Mouse (Mus musculus) Muller cell, postnatal 12 days (primary cell): ENCODE results near the gene Gdf10.

Source experiments
- DNase-seq: peaks from one replicate; pipeline ENCODE4 v3.0.0-alpha.2; 2015; ENCODE audit errors: inconsistent ontology term

The Gdf10 gene

GRCm38 (mm10) chr14:33923168-33924070 is at the start of gene Gdf10:
Gdf10 (plus strand) TSS chr14:33923587.
- peak; percentile 45 for DNase-seq

DNA sequence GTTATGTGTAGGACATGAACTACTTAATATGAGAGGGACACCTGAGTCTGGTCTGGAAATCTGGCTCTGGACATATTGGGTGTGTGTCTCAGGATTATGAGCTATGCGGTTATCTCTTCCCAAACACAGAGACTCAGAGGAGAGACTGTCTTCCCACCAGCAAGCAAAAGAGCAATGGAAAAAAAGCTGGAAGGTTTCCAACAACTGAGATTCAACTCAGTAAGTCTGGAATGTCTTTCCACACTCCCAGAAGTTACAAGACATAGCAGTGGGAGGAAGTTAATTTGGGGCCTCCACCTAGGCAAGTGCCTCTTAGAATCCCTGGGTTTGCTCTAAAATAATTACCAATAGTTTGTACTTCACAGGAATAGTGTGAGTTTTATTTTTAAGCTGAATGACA is 44.6 kb upstream of the Gdf10 start:
- no peak for DNase-seq

- DNase-seq = no peak
Observed at GRCm38 (mm10) chr14:33880236-33880635, 43.2 kb upstream of the Gdf10 start.

GRCm38 (mm10) chr14:33881471-33881870 is 41.9 kb upstream of the Gdf10 start:
- no peak for DNase-seq

DNA sequence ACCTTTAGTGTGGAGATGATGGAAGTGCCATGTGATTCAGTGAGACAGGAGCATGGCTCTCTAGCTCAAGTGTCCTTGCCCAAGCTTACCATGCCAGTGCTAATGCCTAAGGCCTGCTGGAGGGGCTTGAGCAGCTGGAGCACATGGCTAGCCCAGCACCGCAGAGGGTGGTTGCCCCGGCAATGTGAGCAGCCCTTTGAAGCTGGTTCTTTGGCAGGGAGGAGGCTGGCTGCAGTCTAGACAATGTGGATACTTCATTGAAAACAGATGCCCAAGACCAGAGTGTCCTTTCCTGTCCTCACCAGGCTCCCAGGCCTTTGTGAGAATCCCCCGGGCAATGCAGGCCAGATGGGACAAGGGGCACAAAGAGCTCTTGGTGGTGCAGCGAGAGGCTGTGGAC is 40.3 kb upstream of the Gdf10 start:
- no peak for DNase-seq

DNA sequence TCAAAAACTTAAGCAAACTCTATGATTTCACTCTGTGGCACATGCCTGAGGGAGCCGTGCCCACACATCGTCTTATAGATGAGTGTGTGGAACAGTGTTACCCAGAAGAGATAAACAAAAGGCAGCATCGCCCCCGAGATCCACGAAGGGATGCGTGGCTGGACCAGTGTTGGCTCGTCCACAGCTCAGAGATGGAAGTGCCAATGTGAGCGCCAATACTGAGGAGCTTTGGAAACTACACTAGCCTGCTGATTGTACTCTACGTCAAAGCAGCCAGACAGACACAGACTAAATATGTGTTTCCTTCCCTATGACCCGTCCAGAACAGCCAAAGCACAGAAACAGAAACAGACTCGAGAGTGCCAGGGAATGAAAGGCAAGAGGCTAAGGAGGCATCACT is 37.9 kb upstream of the Gdf10 start:
- no peak for DNase-seq

DNA sequence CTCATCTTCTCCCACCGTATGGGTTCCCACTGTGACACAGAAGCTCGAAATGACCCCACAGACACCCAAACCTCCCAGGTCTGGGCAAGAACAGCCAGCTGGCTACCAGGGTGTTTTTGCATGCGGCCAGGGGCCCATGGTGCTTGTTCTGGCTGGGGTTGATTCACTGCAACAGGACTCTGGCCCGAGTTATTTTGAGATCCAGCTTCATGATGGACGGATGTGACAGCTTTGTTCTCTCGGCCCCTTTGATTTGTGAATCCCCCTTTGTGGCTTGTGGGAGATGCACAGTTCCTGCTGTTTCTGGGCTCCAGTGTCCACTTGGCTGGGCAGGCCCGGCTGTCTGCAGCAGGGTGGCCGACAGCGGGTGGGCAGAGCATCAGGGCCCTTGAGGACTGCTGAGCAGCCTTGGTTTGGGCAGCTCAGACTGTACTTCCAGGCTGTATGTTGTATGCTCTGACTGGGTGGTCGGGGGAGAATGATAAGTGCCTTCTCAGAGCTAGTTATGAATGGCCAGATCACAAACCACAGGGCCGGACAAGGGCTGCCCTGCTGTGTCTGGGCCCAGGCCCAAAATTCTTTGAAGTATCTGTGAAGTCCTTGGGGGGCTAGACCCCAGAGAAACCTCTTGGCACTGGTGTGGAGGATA is 34.9 kb upstream of the Gdf10 start:
- DNase-seq = peak; percentile 14

- DNase-seq = no peak
Observed at GRCm38 (mm10) chr14:33889971-33890370, 33.4 kb upstream of the Gdf10 start.

- no peak for DNase-seq
Observed at GRCm38 (mm10) chr14:33891507-33891906, 31.9 kb upstream of the Gdf10 start.

DNA sequence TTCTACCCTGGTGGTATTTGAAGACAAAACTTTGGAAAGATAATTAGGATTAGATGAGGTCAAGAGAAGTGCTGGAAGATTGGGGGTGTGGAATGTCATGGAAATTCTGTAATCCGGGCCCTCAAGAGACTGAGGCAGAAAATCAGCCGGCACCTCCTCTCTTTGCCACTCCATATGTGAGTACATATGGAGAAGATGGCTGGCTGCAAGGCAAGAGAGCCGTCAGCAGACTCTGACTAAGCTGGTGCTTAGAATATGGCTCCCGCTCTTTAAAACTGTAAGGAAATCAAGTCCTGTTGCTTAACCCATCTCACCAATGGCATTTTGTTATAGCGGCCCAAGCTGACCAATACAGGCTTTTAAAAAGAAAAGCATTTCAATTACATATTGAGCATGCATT is 27.6 kb upstream of the Gdf10 start:
- no peak for DNase-seq

- peak; percentile 48 for DNase-seq
Observed at GRCm38 (mm10) chr14:33896628-33897300, 26.6 kb upstream of the Gdf10 start.

- peak; percentile 44 for DNase-seq
Observed at GRCm38 (mm10) chr14:33902783-33903182, 20.6 kb upstream of the Gdf10 start.

- DNase-seq = peak; percentile 45
Observed at GRCm38 (mm10) chr14:33903199-33903598, 20.2 kb upstream of the Gdf10 start.

GRCm38 (mm10) chr14:33904851-33905250 is 18.5 kb upstream of the Gdf10 start:
- peak; percentile 56 for DNase-seq

DNA sequence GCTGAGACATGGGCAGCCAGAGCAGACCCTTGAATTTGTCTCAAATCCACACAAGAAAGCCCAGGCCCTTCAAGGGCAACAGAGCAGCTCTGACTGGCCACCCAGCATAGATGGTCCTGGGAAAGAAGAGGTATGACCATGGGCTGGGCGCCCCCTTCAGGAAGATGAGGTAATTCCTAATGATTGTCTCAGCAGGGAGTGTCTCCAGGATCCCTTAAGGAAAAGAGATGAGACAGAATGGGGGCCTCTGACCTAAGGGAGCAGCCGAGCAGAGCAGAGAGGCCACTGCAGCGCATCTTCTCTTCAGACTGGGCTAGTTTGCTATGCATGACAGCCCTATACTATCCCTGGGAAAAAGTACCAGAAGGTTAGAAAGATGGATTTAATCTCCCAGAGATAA is 9.7 kb upstream of the Gdf10 start:
- no peak for DNase-seq

DNA sequence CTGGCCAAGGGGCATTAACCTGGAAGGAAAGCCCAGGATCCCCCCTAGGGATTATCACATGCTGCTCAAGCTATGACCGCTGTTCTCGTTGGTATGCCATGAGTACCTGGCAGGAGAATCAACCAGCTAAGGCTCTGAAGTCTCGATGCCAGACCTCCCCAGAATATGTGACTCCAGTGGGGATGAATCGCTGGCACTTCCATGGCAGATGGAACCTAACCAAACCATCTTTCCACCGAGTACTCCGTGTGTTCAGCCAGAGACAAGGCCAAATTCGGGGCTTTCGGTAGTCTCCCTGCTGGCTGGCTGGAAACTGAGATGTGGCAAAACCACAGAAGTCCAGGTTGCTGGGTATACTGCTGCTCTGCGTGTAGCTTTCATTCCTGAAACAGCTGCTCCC is 9.2 kb upstream of the Gdf10 start:
- DNase-seq = no peak

GRCm38 (mm10) chr14:33920727-33921559 is 2.4 kb upstream of the Gdf10 start:
- DNase-seq = no peak

DNA sequence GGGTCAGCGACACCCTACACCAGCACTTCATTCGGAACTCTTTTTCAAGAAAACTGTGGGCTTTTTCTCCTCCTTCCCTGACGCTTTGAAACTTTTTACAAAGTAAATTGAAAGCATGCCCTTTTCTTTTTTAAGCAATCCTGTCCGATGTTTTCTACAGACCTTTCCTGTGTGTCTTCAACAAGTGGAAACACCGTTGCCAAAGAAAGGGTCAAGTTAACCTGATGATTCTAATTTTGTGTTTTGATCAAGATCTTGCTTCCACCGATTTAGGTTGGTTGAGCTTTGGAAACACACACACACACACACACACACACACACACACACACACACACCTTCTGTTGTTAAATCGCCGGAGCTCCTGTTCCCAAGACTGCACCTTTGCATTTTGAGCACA is 618 bp upstream of the Gdf10 start:
- DNase-seq = no peak

DNA sequence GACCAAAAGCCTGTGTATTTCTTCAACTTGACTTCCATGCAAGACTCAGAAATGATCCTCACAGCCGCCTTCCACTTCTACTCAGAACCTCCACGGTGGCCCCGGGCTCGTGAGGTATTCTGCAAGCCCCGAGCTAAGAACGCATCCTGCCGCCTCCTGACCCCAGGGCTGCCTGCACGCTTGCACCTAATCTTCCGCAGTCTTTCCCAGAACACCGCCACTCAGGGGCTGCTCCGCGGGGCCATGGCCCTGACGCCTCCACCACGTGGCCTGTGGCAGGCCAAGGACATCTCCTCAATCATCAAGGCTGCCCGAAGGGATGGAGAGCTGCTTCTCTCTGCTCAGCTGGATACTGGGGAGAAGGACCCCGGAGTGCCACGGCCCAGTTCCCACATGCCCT is 8.5 kb downstream of the Gdf10 start:
- no peak for DNase-seq

GRCm38 (mm10) chr14:33932935-33933703 is 9.7 kb downstream of the Gdf10 start:
- no peak for DNase-seq

- peak; percentile 48 for DNase-seq
Observed at GRCm38 (mm10) chr14:33933778-33934317, 10.5 kb downstream of the Gdf10 start.
